Mouse (Mus musculus) MN1 (cell line): ENCODE data around the gene Zbtb5.
"Not testable (repeated sequence)": the region's sequence is repeated elsewhere in the genome, so short reads cannot be mapped to it uniquely, and the experiment has no call there.

Experiments
- DNase-seq: peaks from one replicate; pipeline ENCODE4 v3.0.0-alpha.2; 2016; ENCODE audit warnings: low spot score

Zbtb5 gene

DNA sequence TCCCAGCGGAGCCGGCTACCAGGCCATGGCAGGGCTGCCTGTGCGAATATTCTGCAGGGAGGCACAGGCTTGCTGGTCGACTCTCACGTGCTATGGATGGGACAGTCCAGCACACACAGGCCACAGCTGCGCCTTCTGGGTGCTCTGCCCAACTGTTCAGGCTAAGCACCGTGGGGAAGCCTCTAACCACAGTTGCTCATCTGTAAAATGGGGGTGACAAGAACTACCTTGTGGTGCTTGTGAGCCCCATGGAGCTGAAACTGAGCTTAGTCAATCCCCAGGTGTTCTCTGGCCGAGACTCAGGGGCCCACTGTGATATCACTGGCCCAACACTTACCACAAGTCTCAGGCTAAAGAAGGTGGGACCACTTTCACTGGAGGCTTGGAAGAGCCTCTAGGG, 44.8 kb downstream of the Zbtb5 start:
- no peak for DNase-seq

DNA sequence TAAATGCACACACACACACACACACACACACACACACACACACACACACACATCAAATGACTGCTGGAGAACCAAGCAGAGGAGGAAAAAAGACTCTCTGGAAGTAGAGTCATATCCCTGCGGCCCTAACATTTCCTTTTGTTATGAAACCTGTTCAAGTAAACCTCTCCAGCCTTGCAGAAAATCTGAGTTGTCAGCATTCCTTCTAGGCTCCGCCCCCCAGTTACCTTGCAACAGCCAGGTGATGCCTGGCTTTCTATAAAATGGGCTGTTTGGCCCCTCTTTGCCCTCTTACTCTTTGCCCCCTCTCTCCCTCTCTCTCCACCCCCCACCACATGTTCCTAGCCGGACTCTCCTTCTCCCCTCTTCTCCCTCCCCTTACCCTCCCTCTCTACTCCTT, 46.5 kb downstream of the Zbtb5 start:
- DNase-seq, result no peak

- no peak for DNase-seq
Observed at GRCm38 (mm10) chr4:44965175-44965574, 47.0 kb downstream of the Zbtb5 start.

DNA sequence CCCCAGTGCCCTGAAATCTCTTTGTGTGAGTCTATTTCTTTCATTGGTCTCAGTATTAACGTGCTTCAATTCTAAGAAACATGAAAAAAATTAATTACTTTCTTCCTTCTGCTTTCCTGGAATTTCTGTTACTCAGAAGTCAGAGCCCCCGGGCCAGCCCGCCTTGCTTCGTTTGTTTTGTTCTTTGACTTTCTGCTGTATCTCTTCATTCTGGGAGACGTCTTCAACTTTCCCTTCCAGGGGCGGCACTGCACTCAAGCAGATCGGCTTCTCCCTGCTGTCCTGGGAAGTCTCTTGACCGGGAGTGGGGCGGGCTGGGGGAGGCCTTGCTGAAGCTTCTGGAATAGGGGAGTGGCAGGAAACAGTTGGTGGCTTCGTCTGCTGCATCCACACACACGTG, 49.1 kb downstream of the Zbtb5 start:
- no peak for DNase-seq

DNA sequence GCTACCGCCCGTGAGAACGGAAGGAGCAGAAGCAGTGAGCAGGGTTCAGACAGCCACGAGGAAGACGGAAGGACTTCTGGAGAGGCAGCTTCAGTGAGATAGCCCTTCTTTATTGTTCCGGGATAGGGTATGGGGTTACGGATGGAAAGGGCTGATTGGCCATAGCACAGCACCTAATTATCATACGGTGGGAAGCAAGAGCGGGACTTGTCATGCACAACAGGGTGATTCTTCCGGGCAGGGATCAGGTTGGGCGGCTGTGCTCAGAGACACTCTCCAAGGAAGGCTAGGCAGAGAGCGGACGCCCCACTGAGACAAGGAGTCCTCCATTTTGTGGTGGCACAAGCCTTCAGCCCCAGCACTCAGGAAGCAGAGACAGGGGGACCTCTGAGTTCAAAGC, 53.0 kb downstream of the Zbtb5 start:
- no peak for DNase-seq

GRCm38 (mm10) chr4:44958776-44959175, 53.4 kb downstream of the Zbtb5 start:
- no peak for DNase-seq

- DNase-seq, result peak; percentile 37
Observed at GRCm38 (mm10) chr4:44953041-44953440, 59.2 kb downstream of the Zbtb5 start.

DNA sequence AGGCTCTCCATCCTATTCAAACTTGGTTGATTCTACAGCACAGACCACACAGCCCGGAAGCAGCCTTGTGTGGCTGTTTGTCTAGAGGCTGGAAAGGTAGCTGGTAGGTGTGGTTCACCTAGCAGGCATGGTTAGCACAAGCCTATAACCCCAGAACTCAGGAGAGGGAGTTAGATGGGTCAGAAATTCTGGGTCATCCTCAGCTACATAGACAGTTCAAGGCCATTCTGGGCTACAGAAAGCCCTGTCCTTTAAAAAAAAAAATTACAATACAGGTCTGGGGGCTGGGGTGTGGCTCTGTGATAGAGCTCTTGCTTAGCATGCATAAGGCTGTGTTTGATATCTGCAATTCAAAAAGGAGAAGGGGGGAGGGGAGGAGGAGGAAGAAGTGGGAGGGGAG, 63.9 kb downstream of the Zbtb5 start:
- no peak for DNase-seq

DNA sequence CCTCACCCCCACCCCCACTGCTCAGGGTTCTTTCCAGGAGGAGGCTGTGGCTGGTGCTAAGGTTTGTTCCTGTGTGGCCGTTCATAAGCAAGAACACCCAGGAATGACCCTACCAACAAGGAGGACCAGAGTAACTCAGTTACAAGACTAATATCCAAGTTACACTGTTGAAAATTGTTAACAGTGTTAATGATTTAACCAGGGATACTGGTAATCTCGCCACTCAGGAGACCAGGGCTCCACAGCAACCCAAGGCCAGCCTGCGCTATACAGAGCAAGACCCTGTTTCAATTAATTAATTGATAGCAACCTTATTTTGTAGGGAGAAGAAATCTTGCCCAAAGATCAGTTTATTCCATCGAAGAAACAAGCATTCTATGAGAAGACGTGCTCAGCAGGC, 64.7 kb downstream of the Zbtb5 start:
- no peak for DNase-seq

GRCm38 (mm10) chr4:44946126-44946525, 66.1 kb downstream of the Zbtb5 start:
- DNase-seq, result not testable (repeated sequence)

- no peak for DNase-seq
Observed at GRCm38 (mm10) chr4:44944426-44945075, 67.7 kb downstream of the Zbtb5 start.

- DNase-seq, result no peak
Observed at GRCm38 (mm10) chr4:44943480-44943879, 68.7 kb downstream of the Zbtb5 start.

- no peak for DNase-seq
Observed at GRCm38 (mm10) chr4:44942237-44942636, 70.0 kb downstream of the Zbtb5 start.
